Mouse (Mus musculus) testis, adult 2 months (tissue): Measurements from ENCODE around the gene Kif1a. TPM values are rescaled to one million over a fixed set of nuclear protein-coding genes. Genes with fewer than 3 reads are reported as not detected.

Experiments
- H3K27ac ChIP-seq: fragments of 200-500 bp; 2 replicates; pipeline ENCODE4 v1.5.1; 2012; ENCODE audit warnings: low read depth, low read length; ENCODE audit not compliant: control insufficient read depth, insufficient read depth
- H3K27me3 ChIP-seq: fragments of 200-500 bp; 2 replicates; pipeline ENCODE4 v1.6.1; 2012; ENCODE audit warnings: mild to moderate bottlenecking, low read length, moderate library complexity; ENCODE audit not compliant: control insufficient read depth, insufficient read depth
- H3K36me3 ChIP-seq: fragments of 200-500 bp; 2 replicates; pipeline ENCODE4 v1.6.1; 2012; ENCODE audit warnings: mild to moderate bottlenecking, low read length; ENCODE audit not compliant: control insufficient read depth, insufficient read depth
- H3K4me1 ChIP-seq: fragments of 200-500 bp; 2 replicates; pipeline ENCODE4 v1.6.1; 2012; ENCODE audit warnings: low read length; ENCODE audit not compliant: control insufficient read depth, insufficient read depth
- H3K4me3 ChIP-seq: fragments of 200-500 bp; 2 replicates; pipeline ENCODE4 v1.5.1; 2012; ENCODE audit warnings: low read depth, mild to moderate bottlenecking, low read length, moderate library complexity, mixed read lengths; ENCODE audit not compliant: control insufficient read depth
- CTCF ChIP-seq: fragments of 200-500 bp; IDR thresholded peaks from 2 replicates; pipeline ENCODE4 v1.5.1; 2012; ENCODE audit warnings: low read depth, mild to moderate bottlenecking, inconsistent platforms, low read length, moderate library complexity; ENCODE audit not compliant: control insufficient read depth, insufficient read depth, insufficient replicate concordance
- POLR2A ChIP-seq: fragments of 200-500 bp; IDR thresholded peaks from 2 replicates; pipeline ENCODE4 v1.6.1; 2012; ENCODE audit warnings: low read depth, mild to moderate bottlenecking, inconsistent platforms, low read length, moderate library complexity; ENCODE audit not compliant: control insufficient read depth
- polyA plus RNA-seq: library from polyadenylated mRNA; depleted of rRNA; stranded (reverse); fragments of >200 nt; gene quantifications from 2 replicates; pipeline ENCODE4 v1.2.3, GENCODE M21; 2012

Gene Kif1a
- polyA plus RNA-seq, 1 experiment = 11.4 TPM

DNA sequence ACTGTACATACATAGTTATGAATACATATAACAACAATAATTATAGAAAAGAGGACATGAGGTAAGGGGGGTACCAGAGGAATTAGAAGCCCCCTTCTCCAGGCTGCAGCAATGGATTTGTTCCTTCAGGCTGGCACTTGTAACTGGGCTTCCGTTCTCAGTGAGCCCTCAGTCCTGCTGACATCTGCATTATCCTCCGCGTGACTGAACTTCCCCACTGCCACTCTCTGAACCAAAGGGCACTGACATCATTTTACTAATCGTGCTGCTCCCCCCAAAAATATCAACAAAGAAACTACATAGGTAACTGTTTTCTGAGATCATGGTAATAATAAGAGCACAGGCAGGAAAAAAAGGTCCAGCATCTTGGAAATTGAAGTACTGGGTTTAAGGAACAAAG is 17.1 kb upstream of the Kif1a start:
- Histone ChIP-seq H3K27me3 (no peaks in the 10 kb centered on the region), H3K27ac (no peak overlapping the region), H3K4me3 (no peak overlapping the region), H3K4me1 (peaks cover 7% of the 10 kb centered on the region), H3K36me3 (no peaks in the 10 kb centered on the region)
- TF ChIP-seq POLR2A (no peak), CTCF (no peak)

DNA sequence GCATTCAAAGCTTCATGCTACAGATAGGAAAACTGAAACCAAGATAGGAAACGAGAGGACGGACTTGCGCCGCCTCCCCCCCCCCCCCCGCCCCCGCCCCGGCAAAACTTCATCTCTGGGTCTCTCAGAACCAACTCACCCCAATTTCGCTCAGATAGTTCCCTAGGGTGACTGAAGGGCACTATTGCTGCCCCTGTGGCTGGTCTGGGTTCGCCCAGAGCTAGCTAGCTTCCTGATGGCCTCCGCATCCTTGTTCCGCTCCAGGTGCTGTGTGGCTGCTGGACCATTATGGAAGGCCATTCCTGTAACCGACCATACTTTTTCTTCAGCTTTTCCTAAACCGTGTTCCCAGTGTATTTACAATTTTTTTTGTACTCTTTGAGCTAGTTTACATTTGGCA is 13.7 kb upstream of the Kif1a start:
- Histone ChIP-seq H3K4me1 (peaks cover 7% of the 10 kb centered on the region), H3K4me3 (peak overlapping the region; percentile 76), H3K27ac (peak overlapping the region; percentile 63; the same call in 1 of the 2 replicates), H3K36me3 (no peaks in the 10 kb centered on the region), H3K27me3 (no peaks in the 10 kb centered on the region)
- TF ChIP-seq POLR2A = no peak
- no peak for TF ChIP-seq CTCF

- peaks cover 7% of the 10 kb centered on the region for H3K4me1 ChIP-seq
- peak overlapping the region; percentile 40 for H3K27ac ChIP-seq
- TF ChIP-seq POLR2A = peak; percentile 70; the same call in 1 of the 2 replicates
- no peak for TF ChIP-seq CTCF
- no peaks in the 10 kb centered on the region for H3K27me3 ChIP-seq
- no peaks in the 10 kb centered on the region for H3K36me3 ChIP-seq
- H3K4me3 ChIP-seq = peak overlapping the region; percentile 76
Measured at GRCm38 (mm10) chr1:93114713-93115463, 13.1 kb upstream of the Kif1a start.

DNA sequence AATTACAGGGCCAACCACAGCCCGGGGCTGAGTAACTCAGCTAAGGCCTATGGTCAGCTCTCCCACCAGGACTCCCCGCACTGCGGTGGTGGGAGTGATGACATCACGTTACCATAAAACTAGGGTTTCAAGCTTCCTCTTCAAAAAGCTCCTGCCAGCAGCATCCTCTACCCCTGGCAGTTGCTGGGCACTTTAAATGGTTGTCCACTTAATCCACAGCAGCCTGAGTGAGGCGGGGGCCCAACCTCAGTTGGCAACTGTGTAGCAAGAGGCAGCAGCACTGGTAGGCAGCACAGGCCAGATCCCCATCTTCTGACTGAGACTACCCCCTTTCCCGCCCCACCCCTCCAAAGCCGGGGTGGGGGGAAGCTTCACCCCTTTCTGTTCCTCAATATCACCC is 949 bp upstream of the Kif1a start:
- no peak overlapping the region for H3K4me3 ChIP-seq
- no peak overlapping the region for H3K27ac ChIP-seq
- peaks cover 15% of the 10 kb centered on the region for H3K4me1 ChIP-seq
- TF ChIP-seq CTCF = no peak
- H3K27me3 ChIP-seq = no peaks in the 10 kb centered on the region; the same call in 1 of the 2 replicates
- no peaks in the 10 kb centered on the region for H3K36me3 ChIP-seq

DNA sequence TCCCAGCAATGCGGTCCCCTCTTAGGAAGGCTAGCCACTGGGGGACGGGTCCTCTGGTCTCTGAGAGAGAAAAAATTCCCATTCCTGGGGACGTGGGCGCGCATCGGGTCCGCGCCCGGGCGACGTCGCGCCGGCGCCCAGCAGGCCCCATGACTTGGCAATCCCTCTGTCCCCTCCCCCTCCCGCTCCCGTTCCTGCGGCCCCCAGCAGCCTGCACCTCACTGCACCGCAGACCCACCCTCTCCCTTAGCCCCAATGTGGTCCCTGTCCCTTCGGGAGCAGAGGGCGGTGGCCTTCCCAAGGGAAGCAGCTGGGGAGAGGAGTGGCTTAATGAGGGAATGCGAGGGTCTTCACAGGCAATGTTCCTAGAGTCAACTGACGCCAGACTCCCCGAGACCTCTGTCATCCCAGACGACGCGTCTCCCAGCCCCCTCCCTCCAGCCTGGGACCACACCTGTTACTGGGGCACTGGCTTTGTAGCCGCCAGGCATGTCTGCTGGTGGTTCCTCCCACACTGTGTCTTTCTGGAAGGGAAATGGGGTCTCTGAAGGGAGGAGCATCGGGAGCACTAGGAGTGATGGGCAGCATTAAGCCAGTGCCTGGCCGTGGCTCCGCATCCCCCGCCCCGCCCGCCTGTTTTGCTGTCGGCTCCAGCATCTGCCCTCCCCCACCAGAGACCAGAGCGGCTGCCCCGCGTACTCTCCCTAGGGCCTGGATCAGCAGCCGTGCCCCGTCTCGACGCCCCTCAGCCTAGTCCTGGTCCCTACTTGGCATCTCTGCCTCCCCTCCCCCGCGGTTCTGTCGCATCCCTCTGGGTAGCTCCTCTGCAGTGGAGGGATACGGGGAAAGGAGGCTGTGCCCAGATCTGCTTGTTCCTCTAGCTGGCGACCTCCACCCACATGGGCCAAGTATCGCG is 917 bp downstream of the Kif1a start:
- Histone ChIP-seq H3K4me1 (peaks cover 15% of the 10 kb centered on the region), H3K27ac (no peak overlapping the region), H3K4me3 (peak overlapping the region; percentile 4), H3K27me3 (no peaks in the 10 kb centered on the region; the same call in 1 of the 2 replicates), H3K36me3 (no peaks in the 10 kb centered on the region)
- TF ChIP-seq POLR2A (no peak), CTCF (no peak)

DNA sequence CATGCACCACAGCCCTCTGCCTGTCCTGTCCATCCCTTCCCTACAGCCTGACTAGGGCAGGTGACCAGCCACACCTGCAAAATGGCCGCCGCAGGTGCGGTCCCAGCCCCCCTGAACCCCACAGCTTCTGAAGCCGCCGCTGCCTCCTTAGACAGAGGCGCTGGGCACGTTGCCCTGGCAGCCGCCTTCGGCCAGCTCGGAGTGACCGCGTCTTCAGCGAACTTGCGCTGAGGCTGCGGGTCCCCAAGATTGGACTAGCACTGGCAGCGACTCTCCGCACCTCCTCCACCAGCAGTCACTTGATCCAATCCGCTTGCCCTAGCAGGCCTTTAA is 1.5 kb downstream of the Kif1a start:
- Histone ChIP-seq H3K27me3 (no peaks in the 10 kb centered on the region; the same call in 1 of the 2 replicates), H3K4me3 (peak overlapping the region; percentile 4), H3K27ac (no peak overlapping the region), H3K4me1 (peaks cover 15% of the 10 kb centered on the region), H3K36me3 (no peaks in the 10 kb centered on the region)
- no peak for TF ChIP-seq CTCF
- no peak for TF ChIP-seq POLR2A

DNA sequence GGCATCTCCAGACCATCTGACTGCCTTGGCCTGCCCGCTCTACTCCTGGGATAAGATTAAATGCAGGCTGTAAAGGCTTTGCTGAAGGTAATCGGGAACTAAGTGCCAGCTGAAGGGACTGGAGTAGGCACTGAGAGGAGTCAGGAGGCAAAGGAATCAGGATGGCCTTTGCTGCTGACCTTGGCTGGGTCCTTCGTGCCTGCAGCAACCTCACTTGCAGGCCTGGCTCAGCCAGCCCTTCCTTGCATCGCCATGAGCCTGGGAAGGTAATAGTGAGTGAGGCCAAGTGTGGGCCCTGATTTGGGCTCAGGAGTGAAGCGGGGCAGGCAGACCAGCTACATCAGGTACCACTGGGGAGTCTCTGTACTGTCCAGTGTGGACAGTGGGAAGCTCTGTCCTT is 2.8 kb downstream of the Kif1a start:
- H3K27me3 ChIP-seq = no peaks in the 10 kb centered on the region; the same call in 1 of the 2 replicates
- H3K27ac ChIP-seq = no peak overlapping the region
- no peaks in the 10 kb centered on the region for H3K36me3 ChIP-seq
- TF ChIP-seq CTCF (no peak), POLR2A (no peak)
- peaks cover 15% of the 10 kb centered on the region for H3K4me1 ChIP-seq
- H3K4me3 ChIP-seq = no peak overlapping the region
